Mouse (Mus musculus) bone marrow, adult 2 months (tissue): Measurements from ENCODE around the gene Nprl2. TPM values are rescaled to one million over a fixed set of nuclear protein-coding genes. Genes with fewer than 3 reads are reported as not detected.

Source experiments
- H3K27ac ChIP-seq: fragments of 200-500 bp; 2 replicates; pipeline ENCODE4 v1.5.1; 2012; ENCODE audit warnings: low read depth, mild to moderate bottlenecking, control low read depth, inconsistent platforms, low read length; ENCODE audit not compliant: control insufficient read depth, poor library complexity, insufficient read depth
- H3K4me1 ChIP-seq: fragments of 200-500 bp; 2 replicates; pipeline ENCODE4 v1.6.1; 2011; ENCODE audit warnings: low read length; ENCODE audit not compliant: control insufficient read depth, insufficient read depth
- H3K4me3 ChIP-seq: fragments of 200-500 bp; replicated peaks from 2 replicates; pipeline ENCODE3; 2011; ENCODE audit warnings: mild to moderate bottlenecking, low read depth, low read length, control low read depth; ENCODE audit not compliant: control insufficient read depth
- CTCF ChIP-seq: fragments of 200-500 bp; IDR thresholded peaks from 2 replicates; pipeline ENCODE4 v1.5.1; 2011; ENCODE audit warnings: low read length, control low read depth; ENCODE audit not compliant: control insufficient read depth, insufficient read depth
- POLR2A ChIP-seq: fragments of 200-500 bp; IDR thresholded peaks from 2 replicates; pipeline ENCODE4 v1.6.1; 2011; ENCODE audit warnings: low read depth, mild to moderate bottlenecking, control low read depth, low read length, borderline replicate concordance; ENCODE audit not compliant: control insufficient read depth
- WGBS: fragments of 180-500 bp; shearing (Covaris S2); methylation state at CpG from one replicate; pipeline ENCODE4 v1.1.7; 2018; 5-methylcytosine and 5-hydroxymethylcytosine counted together
- polyA plus RNA-seq: library from polyadenylated mRNA; stranded (reverse); fragments of >200 nt; gene quantifications from 2 replicates; pipeline ENCODE4 v1.2.4, GENCODE M21; 2011; ENCODE audit warnings: low replicate concordance; ENCODE audit not compliant: missing spikeins, insufficient read depth, insufficient read length

Gene Nprl2
- polyA plus RNA-seq, 1 experiment = 24.6 TPM

DNA sequence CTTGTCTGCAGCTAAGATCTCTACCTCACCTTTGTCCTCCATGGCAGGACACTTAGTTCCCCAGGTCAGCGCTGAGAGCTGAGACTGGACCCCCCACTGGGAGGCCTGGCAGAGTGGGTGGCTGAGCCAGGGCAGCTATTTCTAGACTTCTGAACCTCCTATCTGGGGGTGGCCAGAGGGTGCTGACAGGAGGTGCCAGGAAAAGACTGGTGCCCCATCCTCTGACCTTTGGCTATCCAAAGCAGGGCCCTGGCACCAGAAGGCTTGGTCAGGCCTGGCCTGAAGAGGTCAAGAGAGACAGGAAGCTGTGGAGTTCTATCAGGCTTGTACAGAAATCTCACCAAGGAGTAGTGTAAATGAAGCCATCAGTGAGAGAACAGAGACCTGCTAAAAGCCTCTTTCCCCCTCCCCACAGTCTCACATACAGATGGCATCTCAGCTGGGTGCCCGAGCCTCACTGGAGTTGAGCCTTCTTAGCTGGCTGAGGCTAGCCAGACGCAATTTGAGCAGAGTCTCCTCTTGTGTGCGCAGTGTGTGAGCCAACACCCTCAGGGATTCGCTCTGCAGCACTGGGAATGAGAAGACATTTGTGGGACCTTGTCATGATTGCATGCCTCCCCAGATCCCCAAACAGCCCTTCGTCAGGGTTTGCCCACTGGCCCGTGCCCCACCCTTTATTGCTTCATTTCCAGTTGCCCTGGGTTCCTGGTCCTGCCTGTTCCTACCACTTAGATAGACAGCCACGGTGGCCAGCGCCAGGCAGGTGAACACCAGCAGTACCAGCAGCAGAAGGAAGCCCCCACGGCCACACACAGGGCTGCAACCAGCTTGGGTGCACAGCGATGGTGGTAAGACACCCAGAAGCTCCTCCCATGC, 51.3 kb downstream of the Nprl2 start:
- H3K4me3 ChIP-seq = no peak overlapping the region
- WGBS = 72% methylated on average over 11 of the region's 11 CpGs
- TF ChIP-seq POLR2A (no peak), CTCF (no peak)
- H3K27ac ChIP-seq = no peak overlapping the region
- peaks cover 2% of the 10 kb centered on the region; the same call in 1 of the 2 replicates for H3K4me1 ChIP-seq

DNA sequence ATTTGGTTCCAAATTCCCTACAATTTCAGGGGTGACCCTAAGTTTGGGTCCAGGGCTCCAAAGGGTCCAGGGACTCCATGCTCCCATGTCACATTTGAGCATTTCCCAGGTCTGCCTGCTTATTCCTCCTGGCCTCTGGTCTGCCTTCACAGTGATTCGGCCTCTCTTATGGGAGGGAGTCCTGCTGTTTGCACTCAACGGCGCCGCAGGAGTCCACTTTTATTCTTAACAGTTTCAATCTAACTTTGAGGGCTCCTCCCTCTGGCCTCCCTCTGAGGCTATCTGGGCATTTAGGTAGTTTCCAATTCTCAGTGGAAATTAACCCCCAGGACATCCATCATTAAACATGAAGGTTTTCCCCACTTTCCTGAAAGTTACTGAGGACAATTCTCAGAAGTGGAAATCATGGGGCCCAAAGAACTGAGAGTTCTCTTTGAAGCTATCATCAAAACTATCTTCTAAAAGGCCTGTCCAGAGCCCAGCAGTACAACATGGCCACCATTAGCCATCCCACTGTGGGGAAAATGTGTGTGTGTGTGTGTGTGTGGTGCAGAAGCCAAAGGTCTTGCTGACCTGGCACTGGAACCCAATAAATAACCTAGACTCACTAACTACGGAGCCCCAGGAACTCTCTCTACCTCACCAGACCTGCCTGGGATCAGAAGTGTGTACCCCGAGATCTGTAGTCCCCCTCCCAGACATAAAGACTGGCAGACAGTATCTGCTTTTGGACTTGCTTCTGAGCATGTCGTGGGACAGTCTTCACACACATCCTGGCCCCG, 52.4 kb downstream of the Nprl2 start:
- Histone ChIP-seq H3K27ac (no peak overlapping the region), H3K4me3 (no peak overlapping the region), H3K4me1 (peaks cover 2% of the 10 kb centered on the region; the same call in 1 of the 2 replicates)
- WGBS = 91% methylated on average over 8 of the region's 8 CpGs
- no peak for TF ChIP-seq POLR2A
- no peak for TF ChIP-seq CTCF

Other genes starting within 250 kb of the Nprl2 start
- gene Cish, start 246.2 kb upstream of the Nprl2 start, polyA plus RNA-seq = 2.5 and 7.0 TPM in 2 replicates
- gene Hemk1, start 203.9 kb upstream of the Nprl2 start, polyA plus RNA-seq = 18.2 and 30.2 TPM in 2 replicates
- not detected in 2 replicates for gene 6430571L13Rik, start 201.6 kb upstream of the Nprl2 start, polyA plus RNA-seq
- not detected in 2 replicates for gene Cacna2d2, start 142.6 kb upstream of the Nprl2 start, polyA plus RNA-seq
- gene Tmem115, start 8.3 kb upstream of the Nprl2 start, polyA plus RNA-seq = 2.2 and 6.6 TPM in 2 replicates
- 6.0 and 10.3 TPM in 2 replicates for gene Cyb561d2, start within 50 bp of the Nprl2 start, polyA plus RNA-seq
- gene Zmynd10, start 5.1 kb downstream of the Nprl2 start, polyA plus RNA-seq = not detected in 2 replicates
- gene Rassf1, start 9.3 kb downstream of the Nprl2 start, polyA plus RNA-seq = 31.3 and 32.3 TPM in 2 replicates
- 15.0 and 22.1 TPM in 2 replicates for gene Tusc2, start 21.0 kb downstream of the Nprl2 start, polyA plus RNA-seq
- 6.8 and 7.2 TPM in 2 replicates for gene Hyal2, start 25.7 kb downstream of the Nprl2 start, polyA plus RNA-seq
- 2.9 and 8.5 TPM in 2 replicates for gene Hyal1, start 34.7 kb downstream of the Nprl2 start, polyA plus RNA-seq
- 14.9 and 34.9 TPM in 2 replicates for gene Naa80, start 36.7 kb downstream of the Nprl2 start, polyA plus RNA-seq
- gene Hyal3, start 38.6 kb downstream of the Nprl2 start, polyA plus RNA-seq = 2.8 TPM in 1 of 2 replicates, not detected in the other
- gene Ifrd2, start 45.4 kb downstream of the Nprl2 start, polyA plus RNA-seq = 172 and 173 TPM in 2 replicates
- 2.1 TPM in 1 of 2 replicates, not detected in the other for gene Sema3b, start 67.0 kb downstream of the Nprl2 start, polyA plus RNA-seq
- 198 and 273 TPM in 2 replicates for gene Gnai2, start 93.1 kb downstream of the Nprl2 start, polyA plus RNA-seq
- 1.8 and 4.7 TPM in 2 replicates for gene Slc38a3, start 127.3 kb downstream of the Nprl2 start, polyA plus RNA-seq
- gene Gnat1, start 137.5 kb downstream of the Nprl2 start, polyA plus RNA-seq = not detected in 2 replicates
- 3.6 and 5.0 TPM in 2 replicates for gene Sema3f, start 168.2 kb downstream of the Nprl2 start, polyA plus RNA-seq
- gene Rbm5, start 228.8 kb downstream of the Nprl2 start, polyA plus RNA-seq = 97.6 and 118 TPM in 2 replicates